Mouse (Mus musculus): ENCODE measurements around the gene Cd200r1. TPM values are rescaled to one million over a fixed set of nuclear protein-coding genes. Genes with fewer than 3 reads are reported as not detected.
"Not testable (repeated sequence)": the region's sequence is repeated elsewhere in the genome, so short reads cannot be mapped to it uniquely, and the experiment has no call there.

Cd200r1 gene
- total RNA-seq, 2 experiments from 2014 or later, result 0.85 to 1.2 TPM

- intact Hi-C loops (cut with DNase I), result loop anchor here (5.0 kb wide), 2 partner anchors 344 to 409 kb away; partner anchors contain the start of genes Atg3, Ccdc80 and Slc35a5
- no peak for DNase-seq (ENCODE audit: low spot score in 2 of 2)
These were observed 17.5 kb upstream of the Cd200r1 start for GRCm38 (mm10) chr16:44748007-44748406.

DNA sequence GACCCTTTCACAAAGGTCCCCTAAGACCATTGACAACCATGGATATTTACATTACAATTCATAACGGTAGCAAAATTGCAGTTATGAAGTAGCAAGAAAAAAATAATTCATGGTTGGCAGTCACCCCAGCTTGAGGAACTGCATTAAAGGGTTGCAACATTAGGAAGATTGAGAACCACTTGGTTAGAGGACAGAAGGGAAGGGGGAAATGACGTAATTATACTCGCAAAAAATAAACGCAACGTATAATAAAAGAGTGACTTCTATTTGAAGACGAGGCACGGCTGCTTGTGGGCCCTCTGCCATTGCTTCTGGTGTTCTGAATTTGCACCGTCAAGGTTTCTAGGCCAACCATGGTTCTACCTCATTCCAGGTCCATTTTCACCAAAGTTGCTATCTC lies 7.8 kb upstream of the Cd200r1 start:
- DNase-seq (ENCODE audit: low spot score in 2 of 2), result no peak
- intact Hi-C loops (cut with DNase I), result no loop called here

DNA sequence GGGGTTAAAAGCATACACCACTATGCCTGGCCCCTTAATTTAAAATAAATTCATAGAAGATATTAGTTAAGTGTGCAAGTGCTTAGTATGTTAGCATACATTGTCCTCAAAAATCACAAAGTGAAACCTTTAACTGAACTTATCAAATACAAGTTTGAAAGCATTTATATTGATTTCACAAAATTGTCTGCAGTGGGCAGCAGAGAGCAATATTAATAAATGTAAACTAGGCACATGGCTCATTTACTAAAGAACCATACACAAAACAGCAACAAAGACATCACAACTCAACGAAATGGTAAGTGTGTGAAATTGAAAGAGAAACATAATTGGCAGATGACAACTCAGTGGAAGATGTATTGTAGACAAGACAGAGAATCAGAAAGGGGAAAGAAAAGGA lies 3.7 kb upstream of the Cd200r1 start:
- intact Hi-C loops (cut with DNase I), result loop anchor here (10.0 kb wide), 1 partner anchor 363 kb away; no protein-coding TSS in a partner anchor
- no peak for DNase-seq (ENCODE audit: low spot score in 2 of 2)

DNA sequence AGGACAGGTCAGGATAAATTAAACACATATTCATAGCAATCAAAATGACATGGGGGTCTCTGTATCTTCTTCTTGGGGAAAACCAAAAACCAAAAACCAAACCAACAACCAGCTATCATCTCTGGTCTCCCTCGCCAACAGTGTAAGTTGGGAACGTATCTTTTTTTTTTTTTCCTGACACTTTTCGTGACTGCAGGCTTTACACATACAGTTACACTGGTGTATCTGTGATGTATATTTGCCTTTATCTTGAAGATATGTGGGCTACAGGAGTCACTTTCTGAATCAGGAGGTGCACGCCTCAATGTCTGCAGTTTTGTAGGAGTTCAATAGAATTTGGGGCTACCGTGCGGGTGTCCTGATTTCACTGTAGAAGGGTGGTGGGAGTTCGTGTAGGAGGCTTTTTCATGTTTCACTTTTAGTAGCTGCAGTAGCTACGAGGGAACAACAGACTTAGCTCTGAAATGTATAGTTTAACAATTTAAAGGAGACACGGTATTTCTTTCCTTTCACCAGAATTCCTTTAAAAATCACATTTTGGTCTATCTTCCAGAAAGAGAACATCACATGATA lies 870 bp downstream of the Cd200r1 start:
- DNase-seq (ENCODE audit: low spot score in 2 of 2), result peak in 1 of 2 experiments; percentile 77
- intact Hi-C loops (cut with DNase I), result loop anchor here (5.0 to 10.0 kb wide), 2 partner anchors 256 to 358 kb away; no protein-coding TSS in a partner anchor

GRCm38 (mm10) chr16:44767506-44767905 lies 2.0 kb downstream of the Cd200r1 start:
- DNase-seq (ENCODE audit: low spot score in 2 of 2), result no peak
- intact Hi-C loops (cut with DNase I), result loop anchor here (5.0 to 10.0 kb wide), 2 partner anchors 255 to 357 kb away; no protein-coding TSS in a partner anchor

GRCm38 (mm10) chr16:44767967-44768366 lies 2.4 kb downstream of the Cd200r1 start:
- intact Hi-C loops (cut with DNase I), result loop anchor here (1.0 to 10.0 kb wide), 3 partner anchors 254 to 357 kb away; no protein-coding TSS in a partner anchor
- DNase-seq (ENCODE audit: low spot score in 2 of 2), result peak in 1 of 2 experiments; percentile 42

DNA sequence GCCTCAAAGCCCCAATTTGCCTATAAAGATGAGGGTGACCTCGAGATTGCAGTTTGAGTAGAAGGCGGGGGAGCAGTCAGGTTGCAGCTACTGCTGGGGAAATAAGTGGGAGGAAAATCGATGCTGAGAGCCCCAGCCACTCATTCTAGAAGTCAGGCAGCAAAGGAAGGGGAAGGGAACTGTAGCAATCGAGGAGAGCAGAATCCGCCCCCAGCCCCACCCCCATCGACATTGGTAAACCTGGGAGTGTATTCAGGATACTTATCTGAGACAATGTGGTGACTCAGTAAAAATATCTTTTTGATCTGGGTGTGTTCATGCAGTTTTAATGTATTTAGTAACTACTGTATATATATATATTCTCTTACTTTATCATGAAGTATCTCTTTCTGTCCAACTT lies 7.0 kb downstream of the Cd200r1 start:
- no peak for DNase-seq (ENCODE audit: low spot score in 2 of 2)
- intact Hi-C loops (cut with DNase I), result no loop called here

DNA sequence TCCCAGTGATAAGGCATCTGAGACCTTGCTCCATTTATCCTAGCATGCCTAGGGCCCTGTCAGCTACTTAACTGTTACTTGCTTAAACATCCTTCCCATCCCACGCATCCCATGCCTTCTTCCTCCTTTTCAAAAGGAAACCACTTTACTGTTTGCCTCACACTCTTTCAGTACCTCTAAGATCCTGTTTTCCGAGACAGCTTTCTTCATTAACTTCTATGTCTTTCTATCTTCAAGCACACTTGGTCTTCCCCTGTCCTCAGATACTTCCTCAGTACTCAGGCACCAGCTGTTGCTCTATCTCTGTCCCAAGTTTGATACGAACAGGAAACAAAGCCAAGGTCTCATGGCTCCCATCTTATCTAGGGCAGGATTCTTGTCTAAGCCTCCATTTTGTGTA lies 8.1 kb downstream of the Cd200r1 start:
- intact Hi-C loops (cut with DNase I), result no loop called here
- DNase-seq (ENCODE audit: low spot score in 2 of 2), result no peak

DNA sequence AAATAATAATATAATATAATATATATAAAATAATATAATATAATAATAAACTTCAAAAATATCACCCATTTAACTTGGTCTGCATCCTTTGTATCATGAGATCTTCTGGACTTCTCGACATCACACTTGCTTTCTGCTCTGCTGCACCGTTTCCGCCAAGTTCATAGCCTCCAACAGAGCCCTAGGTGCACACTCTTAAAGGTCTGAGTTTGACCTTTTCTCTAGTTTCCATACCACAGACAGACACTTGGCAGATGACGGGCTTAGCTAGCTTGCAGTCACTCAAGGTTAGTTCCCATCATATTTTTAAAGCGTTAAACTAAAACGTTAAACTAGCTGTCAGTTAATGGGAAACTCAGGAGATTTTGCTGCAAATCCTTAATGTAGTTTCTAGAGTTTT lies 8.7 kb downstream of the Cd200r1 start:
- intact Hi-C loops (cut with DNase I), result no loop called here
- no peak for DNase-seq (ENCODE audit: low spot score in 2 of 2)

DNA sequence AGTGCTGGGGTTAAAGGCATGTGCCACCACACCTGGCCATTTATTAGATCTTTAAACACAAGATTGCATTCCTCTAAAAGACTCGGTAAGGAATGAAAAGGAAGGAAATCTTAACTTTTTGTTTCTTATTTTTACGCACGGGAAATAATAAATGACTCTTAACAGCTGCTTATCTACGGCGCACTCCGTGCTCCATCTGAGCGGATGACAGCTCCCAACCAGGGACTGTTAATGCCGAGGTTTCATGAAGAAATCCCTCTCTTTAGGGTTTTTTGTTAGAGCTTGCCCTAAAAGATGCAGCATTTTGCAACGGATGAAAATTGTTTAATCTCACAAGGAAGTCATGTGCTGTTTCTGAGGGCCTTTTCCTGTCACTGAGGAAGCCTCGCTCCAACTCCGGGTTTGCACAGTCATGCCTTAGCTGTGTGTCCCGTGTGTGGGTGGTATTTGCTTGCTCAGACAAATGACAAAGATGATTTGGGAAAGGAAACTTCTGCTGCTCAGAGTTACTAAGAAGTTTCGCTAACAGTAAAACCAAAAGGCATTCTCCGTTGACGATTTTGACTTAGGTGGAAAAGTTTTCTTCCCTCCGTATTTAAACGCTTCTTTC lies 13.1 kb downstream of the Cd200r1 start:
- intact Hi-C loops (cut with DNase I), result no loop called here
- peak; percentile 12 to 25 for DNase-seq (ENCODE audit: low spot score in 2 of 2)

DNA sequence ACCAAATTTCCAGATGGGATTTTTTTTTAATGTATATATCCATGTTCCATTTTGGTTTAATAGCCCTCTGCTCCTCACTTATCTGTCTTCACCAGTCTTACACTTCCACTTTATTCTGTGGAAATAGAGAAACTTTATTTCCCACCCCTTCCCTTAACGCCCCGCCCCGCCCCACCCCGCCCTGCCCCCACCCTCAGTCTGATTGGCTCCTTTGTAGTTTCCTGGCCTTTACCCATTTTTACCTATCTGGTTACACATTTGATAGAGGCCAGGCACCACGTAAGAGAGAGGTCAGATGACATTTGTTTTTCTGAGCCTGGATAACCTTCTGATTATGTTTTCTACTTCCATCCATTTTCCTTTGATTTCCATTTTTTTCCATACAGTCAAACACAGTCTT lies 14.0 kb downstream of the Cd200r1 start:
- no peak for DNase-seq (ENCODE audit: low spot score in 2 of 2)
- intact Hi-C loops (cut with DNase I), result no loop called here

GRCm38 (mm10) chr16:44780751-44781150 lies 15.2 kb downstream of the Cd200r1 start:
- intact Hi-C loops (cut with DNase I), result no loop called here

DNA sequence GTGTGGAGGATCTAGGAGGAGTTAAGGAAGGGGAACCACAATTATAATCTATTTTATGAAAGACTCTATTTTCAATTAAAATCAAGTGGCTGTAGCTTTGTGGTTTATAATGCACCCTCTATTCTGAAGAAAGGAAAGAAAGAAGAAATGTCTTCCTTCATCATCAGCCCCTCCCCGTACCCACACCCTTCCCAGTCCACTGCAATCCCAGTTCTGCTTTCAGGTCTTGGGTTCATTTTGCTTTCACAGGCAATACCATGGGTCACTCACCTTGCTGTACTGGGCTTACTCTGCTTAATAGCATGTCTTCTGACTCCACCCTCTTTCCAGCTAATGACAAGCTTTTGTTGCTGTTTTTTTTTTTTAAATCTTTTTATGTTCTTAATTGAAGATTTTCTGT lies 21.4 kb downstream of the Cd200r1 start:
- intact Hi-C loops (cut with DNase I), result no loop called here
- no peak for DNase-seq (ENCODE audit: low spot score in 2 of 2)

More at GRCm38 (mm10) chr16:44780751-44781150, 15.2 kb downstream of the Cd200r1 start:
- no peak for DNase-seq (ENCODE audit: low spot score in 2 of 2)

DNA sequence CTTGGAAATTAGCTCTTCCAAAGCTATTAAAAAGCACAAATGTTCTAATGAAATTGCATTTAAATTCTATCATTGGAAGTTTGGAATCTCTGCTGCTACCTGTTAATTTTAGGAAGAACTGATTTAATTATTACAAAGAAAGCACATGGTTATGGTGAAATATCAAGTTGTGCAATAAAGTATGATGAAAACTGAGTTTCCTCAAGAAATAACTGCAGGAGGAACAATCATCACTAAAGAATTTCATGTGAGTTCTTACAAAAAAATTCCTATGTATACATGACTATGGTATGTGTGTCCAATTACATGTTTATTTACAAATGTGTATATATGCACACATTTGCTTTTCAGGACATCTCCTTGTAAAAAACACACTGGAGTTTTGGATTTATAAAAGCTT lies 28.9 kb downstream of the Cd200r1 start:
- intact Hi-C loops (cut with DNase I), result no loop called here
- DNase-seq (ENCODE audit: low spot score in 2 of 2), result no peak

- DNase-seq (ENCODE audit: low spot score in 2 of 2), result no peak
- intact Hi-C loops (cut with DNase I), result no loop called here
These were observed 40.4 kb downstream of the Cd200r1 start for GRCm38 (mm10) chr16:44805976-44806375.

DNA sequence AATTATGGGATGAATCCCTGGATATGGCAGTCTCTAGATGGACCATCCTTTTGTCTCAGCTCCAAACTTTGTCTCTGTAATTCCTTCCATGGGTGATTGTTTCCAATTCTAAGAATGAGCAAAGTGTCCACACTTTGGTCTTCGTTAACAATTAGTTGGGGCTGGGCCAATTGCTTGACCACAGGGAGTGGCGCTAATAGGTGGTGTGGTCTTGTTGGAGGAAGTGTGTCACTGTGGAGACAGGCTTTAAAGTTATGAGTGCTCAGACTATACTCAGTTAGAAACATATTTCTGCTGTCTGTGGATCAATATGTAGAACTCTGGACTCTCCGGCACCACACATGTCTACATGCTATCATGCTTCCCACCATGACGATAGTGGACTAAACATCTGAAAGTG lies 44.7 kb downstream of the Cd200r1 start:
- intact Hi-C loops (cut with DNase I), result not testable (repeated sequence)

GRCm38 (mm10) chr16:44811544-44811943 lies 46.0 kb downstream of the Cd200r1 start, which contains the start of gene Cd200r4:
Cd200r4 (plus strand) TSS chr16:44811733.
- no peak for DNase-seq (ENCODE audit: low spot score in 2 of 2)
- intact Hi-C loops (cut with DNase I), result no loop called here

More for the DNA sequence above, 44.7 kb downstream of the Cd200r1 start:
- not testable (repeated sequence) for DNase-seq (ENCODE audit: low spot score in 2 of 2)

GRCm38 (mm10) chr16:44812468-44813065 lies 47.0 kb downstream of the Cd200r1 start:
- intact Hi-C loops (cut with DNase I), result loop anchor here (2.0 kb wide), 1 partner anchor 56 kb away; no protein-coding TSS in a partner anchor

DNA sequence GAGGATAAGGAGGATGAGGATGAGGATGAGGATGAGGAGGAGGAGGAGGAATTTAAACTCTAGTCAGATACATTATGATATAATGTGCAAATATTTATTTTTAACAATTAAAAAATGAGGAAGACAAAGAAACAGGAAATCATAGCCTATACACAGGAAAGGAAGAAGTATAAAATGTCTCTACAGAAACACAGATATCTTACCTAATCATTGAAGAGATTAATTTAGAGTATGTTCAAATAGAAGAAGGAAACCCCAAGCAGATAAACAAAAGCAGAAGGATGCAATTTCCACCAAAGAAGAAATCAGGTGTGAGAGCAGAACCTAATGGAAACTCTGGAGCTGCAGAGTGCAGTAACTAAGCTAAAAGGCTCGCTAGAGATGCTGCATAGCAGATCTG lies 52.5 kb downstream of the Cd200r1 start:
- no peak for DNase-seq (ENCODE audit: low spot score in 2 of 2)
- intact Hi-C loops (cut with DNase I), result no loop called here

More at GRCm38 (mm10) chr16:44812468-44813065, 47.0 kb downstream of the Cd200r1 start:
- no peak for DNase-seq (ENCODE audit: low spot score in 2 of 2)

- intact Hi-C loops (cut with DNase I), result no loop called here
- DNase-seq (ENCODE audit: low spot score in 2 of 2), result no peak
These were observed 55.0 kb downstream of the Cd200r1 start for GRCm38 (mm10) chr16:44820545-44820944.
